Mouse (Mus musculus): ENCODE data around the gene Nck2. TPM values are rescaled to one million over a fixed set of nuclear protein-coding genes. Genes with fewer than 3 reads are reported as not detected.

Gene Nck2
- total RNA-seq, 1 experiment: 20.3 TPM

- Histone ChIP-seq H3K27ac (ENCODE audit: insufficient read depth, low read depth, low read length, poor library complexity, severe bottlenecking) (no peak overlapping the region), H3K4me3 (ENCODE audit: insufficient read depth in 1 of 2, low read depth in 1 of 2, low read length in 2 of 2, poor library complexity in 1 of 2, severe bottlenecking in 1 of 2) (no peak overlapping the region), H3K9me3 (ENCODE audit: control insufficient read depth, insufficient read depth, low read depth, low read length) (no peaks in the 10 kb centered on the region), H3K36me3 (ENCODE audit: control insufficient read depth, insufficient read depth, low read length, poor library complexity, severe bottlenecking) (no peaks in the 10 kb centered on the region), H3K9ac (ENCODE audit: insufficient read depth, low read depth, low read length, poor library complexity, severe bottlenecking) (no peak overlapping the region), H3K4me1 (ENCODE audit: control insufficient read depth in 2 of 2, insufficient read depth in 2 of 2, low read length in 2 of 2, poor library complexity in 1 of 2) (no peaks in the 10 kb centered on the region)
- DNase-seq (ENCODE audit: low read depth, low spot score): no peak
- in situ Hi-C loops (cut with MboI; ENCODE audit: low sequenced_read_pairs in 2 of 2, unreplicated experiment in 2 of 2): no loop called here
- TF ChIP-seq CHD2 (IDR thresholded peaks at IDR 0.05; ENCODE audit: low read depth, low read length) (no peak), MAFK (IDR thresholded peaks at IDR 0.05; ENCODE audit: insufficient read depth, low read depth, low read length) (no peak), ZC3H11A (IDR thresholded peaks at IDR 0.05; ENCODE audit: borderline replicate concordance, low read depth, low read length) (no peak), HCFC1 (IDR thresholded peaks at IDR 0.05; ENCODE audit: borderline replicate concordance, insufficient read depth, low read length) (no peak), ZNF384 (IDR thresholded peaks at IDR 0.05; ENCODE audit: low read depth, low read length) (no peak)
These were observed 39.4 kb upstream of the Nck2 start for GRCm38 (mm10) chr1:43404693-43405678.

DNA sequence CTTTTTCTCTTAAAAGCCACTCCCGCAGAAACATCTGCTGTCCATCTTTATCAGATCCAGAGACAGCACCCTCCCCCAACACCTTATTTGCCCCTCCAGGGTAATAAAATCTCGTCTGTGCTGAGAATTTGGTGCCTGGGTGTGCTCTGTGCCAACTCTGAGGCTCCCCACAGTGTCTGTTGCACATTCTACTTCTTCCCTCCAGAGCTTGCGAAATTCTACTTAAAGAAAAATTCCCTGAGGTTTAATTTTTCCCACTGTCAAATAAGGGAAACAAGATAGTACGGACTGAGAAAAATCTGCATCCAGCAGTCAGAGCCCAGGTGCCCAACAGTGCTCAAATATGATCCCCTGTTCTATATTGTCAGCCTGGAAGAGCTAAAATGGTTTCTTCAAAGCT is 35.4 kb upstream of the Nck2 start:
- in situ Hi-C loops (cut with MboI; ENCODE audit: low sequenced_read_pairs in 2 of 2, unreplicated experiment in 2 of 2): no loop called here
- no peaks in the 10 kb centered on the region for H3K4me1 ChIP-seq (ENCODE audit: control insufficient read depth in 2 of 2, insufficient read depth in 2 of 2, low read length in 2 of 2, poor library complexity in 1 of 2)
- no peaks in the 10 kb centered on the region for H3K9me3 ChIP-seq (ENCODE audit: control insufficient read depth, insufficient read depth, low read depth, low read length)
- no peak overlapping the region for H3K4me3 ChIP-seq (ENCODE audit: insufficient read depth in 1 of 2, low read depth in 1 of 2, low read length in 2 of 2, poor library complexity in 1 of 2, severe bottlenecking in 1 of 2)
- no peak for TF ChIP-seq MAFK (IDR thresholded peaks at IDR 0.05; ENCODE audit: insufficient read depth, low read depth, low read length)
- TF ChIP-seq HCFC1 (IDR thresholded peaks at IDR 0.05; ENCODE audit: borderline replicate concordance, insufficient read depth, low read length): no peak
- TF ChIP-seq ZNF384 (IDR thresholded peaks at IDR 0.05; ENCODE audit: low read depth, low read length): no peak
- TF ChIP-seq CHD2 (IDR thresholded peaks at IDR 0.05; ENCODE audit: low read depth, low read length): no peak
- H3K36me3 ChIP-seq (ENCODE audit: control insufficient read depth, insufficient read depth, low read length, poor library complexity, severe bottlenecking): no peaks in the 10 kb centered on the region
- DNase-seq (ENCODE audit: low read depth, low spot score): no peak
- no peak overlapping the region for H3K27ac ChIP-seq (ENCODE audit: insufficient read depth, low read depth, low read length, poor library complexity, severe bottlenecking)
- H3K9ac ChIP-seq (ENCODE audit: insufficient read depth, low read depth, low read length, poor library complexity, severe bottlenecking): no peak overlapping the region

DNA sequence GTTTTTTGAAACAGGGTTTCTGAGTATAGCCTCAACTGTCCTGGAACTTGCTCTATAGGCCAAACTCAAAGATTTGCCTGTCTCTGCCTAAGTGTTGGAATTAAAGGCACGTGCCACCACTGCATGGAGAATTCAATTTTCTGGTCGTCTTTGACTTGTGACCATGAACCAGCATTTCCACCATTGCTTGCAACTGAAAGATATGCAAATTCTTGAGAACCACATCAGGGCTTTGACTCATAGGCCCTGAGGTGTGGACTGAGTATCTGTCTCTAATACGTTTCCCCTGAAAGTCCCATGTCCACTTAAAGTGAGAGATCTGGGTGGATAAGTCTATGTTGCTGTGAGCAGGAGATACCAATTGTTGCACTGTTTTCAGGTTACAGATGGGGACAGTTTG is 31.6 kb upstream of the Nck2 start:
- H3K9me3 ChIP-seq (ENCODE audit: control insufficient read depth, insufficient read depth, low read depth, low read length): no peaks in the 10 kb centered on the region
- no peak overlapping the region for H3K9ac ChIP-seq (ENCODE audit: insufficient read depth, low read depth, low read length, poor library complexity, severe bottlenecking)
- in situ Hi-C loops (cut with MboI; ENCODE audit: low sequenced_read_pairs in 2 of 2, unreplicated experiment in 2 of 2): no loop called here
- H3K36me3 ChIP-seq (ENCODE audit: control insufficient read depth, insufficient read depth, low read length, poor library complexity, severe bottlenecking): no peaks in the 10 kb centered on the region
- H3K27ac ChIP-seq (ENCODE audit: insufficient read depth, low read depth, low read length, poor library complexity, severe bottlenecking): no peak overlapping the region
- H3K4me3 ChIP-seq (ENCODE audit: insufficient read depth in 1 of 2, low read depth in 1 of 2, low read length in 2 of 2, poor library complexity in 1 of 2, severe bottlenecking in 1 of 2): no peak overlapping the region
- no peaks in the 10 kb centered on the region for H3K4me1 ChIP-seq (ENCODE audit: control insufficient read depth in 2 of 2, insufficient read depth in 2 of 2, low read length in 2 of 2, poor library complexity in 1 of 2)
- DNase-seq (ENCODE audit: low read depth, low spot score): no peak
- TF ChIP-seq HCFC1 (IDR thresholded peaks at IDR 0.05; ENCODE audit: borderline replicate concordance, insufficient read depth, low read length): no peak
- no peak for TF ChIP-seq MAFK (IDR thresholded peaks at IDR 0.05; ENCODE audit: insufficient read depth, low read depth, low read length)
- no peak for TF ChIP-seq ZNF384 (IDR thresholded peaks at IDR 0.05; ENCODE audit: low read depth, low read length)
- TF ChIP-seq CHD2 (IDR thresholded peaks at IDR 0.05; ENCODE audit: low read depth, low read length): no peak
- no peak for TF ChIP-seq ZC3H11A (IDR thresholded peaks at IDR 0.05; ENCODE audit: borderline replicate concordance, low read depth, low read length)

GRCm38 (mm10) chr1:43413298-43413697 is 31.1 kb upstream of the Nck2 start:
- in situ Hi-C loops (cut with MboI; ENCODE audit: low sequenced_read_pairs in 2 of 2, unreplicated experiment in 2 of 2): no loop called here
- H3K36me3 ChIP-seq (ENCODE audit: control insufficient read depth, insufficient read depth, low read length, poor library complexity, severe bottlenecking): no peaks in the 10 kb centered on the region
- no peak overlapping the region for H3K4me3 ChIP-seq (ENCODE audit: insufficient read depth in 1 of 2, low read depth in 1 of 2, low read length in 2 of 2, poor library complexity in 1 of 2, severe bottlenecking in 1 of 2)
- no peaks in the 10 kb centered on the region for H3K4me1 ChIP-seq (ENCODE audit: control insufficient read depth in 2 of 2, insufficient read depth in 2 of 2, low read length in 2 of 2, poor library complexity in 1 of 2)
- no peak for DNase-seq (ENCODE audit: low read depth, low spot score)
- H3K9me3 ChIP-seq (ENCODE audit: control insufficient read depth, insufficient read depth, low read depth, low read length): no peaks in the 10 kb centered on the region
- no peak for TF ChIP-seq MAFK (IDR thresholded peaks at IDR 0.05; ENCODE audit: insufficient read depth, low read depth, low read length)
- TF ChIP-seq CHD2 (IDR thresholded peaks at IDR 0.05; ENCODE audit: low read depth, low read length): no peak
- TF ChIP-seq HCFC1 (IDR thresholded peaks at IDR 0.05; ENCODE audit: borderline replicate concordance, insufficient read depth, low read length): no peak
- no peak for TF ChIP-seq ZC3H11A (IDR thresholded peaks at IDR 0.05; ENCODE audit: borderline replicate concordance, low read depth, low read length)
- no peak for TF ChIP-seq ZNF384 (IDR thresholded peaks at IDR 0.05; ENCODE audit: low read depth, low read length)
- H3K27ac ChIP-seq (ENCODE audit: insufficient read depth, low read depth, low read length, poor library complexity, severe bottlenecking): no peak overlapping the region
- H3K9ac ChIP-seq (ENCODE audit: insufficient read depth, low read depth, low read length, poor library complexity, severe bottlenecking): no peak overlapping the region
